Mouse (Mus musculus) MEL (cell line): ENCODE results near the gene Dclk1. TPM values are rescaled to one million over a fixed set of nuclear protein-coding genes. Genes with fewer than 3 reads are reported as not detected.

Source experiments
- DNase-seq: peaks from one replicate; pipeline ENCODE4 v3.0.0; 2011; ENCODE audit warnings: low read depth, low spot score
- H3K27ac ChIP-seq: 2 replicates; pipeline ENCODE4 v1.5.1; 2012; ENCODE audit warnings: low read depth, mild to moderate bottlenecking, control low read depth, low read length, moderate library complexity; ENCODE audit not compliant: control insufficient read depth
- H3K27me3 ChIP-seq, 2 experiments: fragments of 150-350 bp in 1 of 2; sonication (generic) in 1 of 2; 2 replicates each; pipeline ENCODE4 v1.6.1; 2012; ENCODE audit warnings: low read length in 2 of 2, mild to moderate bottlenecking in 2 of 2, improper control_type of control experiment in 1 of 2, moderate library complexity in 1 of 2; ENCODE audit not compliant: insufficient read depth in 2 of 2, control insufficient read depth in 1 of 2
- H3K36me3 ChIP-seq, 2 experiments: 2 replicates each; pipeline ENCODE4 v1.6.1; 2012 to 2014; ENCODE audit warnings: low read length in 2 of 2, improper control_type of control experiment in 1 of 2, inconsistent platforms in 1 of 2, mild to moderate bottlenecking in 1 of 2; ENCODE audit not compliant: insufficient read depth in 2 of 2, control insufficient read depth in 1 of 2
- H3K4me1 ChIP-seq, 2 experiments: fragments of 150-350 bp in 1 of 2; sonication (generic) in 1 of 2; 2 replicates each; pipeline ENCODE4 v1.6.1; 2012; ENCODE audit warnings: low read length in 2 of 2, improper control_type of control experiment in 1 of 2, mild to moderate bottlenecking in 1 of 2; ENCODE audit not compliant: insufficient read depth in 2 of 2, control insufficient read depth in 1 of 2
- H3K4me3 ChIP-seq, 2 experiments: fragments of 150-350 bp in 1 of 2; sonication (generic) in 1 of 2; 2 replicates each; pipeline ENCODE4 v1.5.1; 2012; ENCODE audit warnings: low read depth in 2 of 2, low read length in 2 of 2, mild to moderate bottlenecking in 2 of 2, moderate library complexity in 2 of 2, control low read depth in 1 of 2, improper control_type of control experiment in 1 of 2; ENCODE audit not compliant: control insufficient read depth in 1 of 2, insufficient read depth in 1 of 2
- H3K79me2 ChIP-seq: 2 replicates; pipeline ENCODE4 v1.6.1; 2012; ENCODE audit warnings: mild to moderate bottlenecking, low read length, moderate library complexity; ENCODE audit not compliant: control insufficient read depth, poor library complexity, insufficient read depth
- H3K9ac ChIP-seq: 2 replicates; pipeline ENCODE4 v1.6.1; 2012; ENCODE audit warnings: low read depth, mild to moderate bottlenecking, control low read depth, low read length, moderate library complexity; ENCODE audit not compliant: control insufficient read depth, poor library complexity, severe bottlenecking
- H3K9me3 ChIP-seq: fragments of 150-350 bp; sonication (generic); replicated peaks from 2 replicates; pipeline ENCODE4 v1.6.1; 2012; ENCODE audit warnings: mild to moderate bottlenecking, low read length, improper control_type of control experiment, moderate library complexity; ENCODE audit not compliant: insufficient read depth
- BHLHE40 ChIP-seq: IDR thresholded peaks from 2 replicates; pipeline ENCODE4 v1.6.1; 2012; ENCODE audit warnings: low read depth, mild to moderate bottlenecking, inconsistent platforms, low read length, improper control_type of control experiment, borderline replicate concordance
- CHD1 ChIP-seq: IDR thresholded peaks from 2 replicates; pipeline ENCODE4 v1.6.1; 2012; ENCODE audit warnings: low read depth, mild to moderate bottlenecking, inconsistent platforms, low read length, improper control_type of control experiment
- CHD2 ChIP-seq: IDR thresholded peaks from 2 replicates; pipeline ENCODE4 v1.6.1; 2011; ENCODE audit warnings: low read length, improper control_type of control experiment
- ELF1 ChIP-seq: IDR thresholded peaks from 2 replicates; pipeline ENCODE4 v1.6.1; 2014; ENCODE audit warnings: low read depth, mild to moderate bottlenecking, inconsistent platforms, low read length, improper control_type of control experiment, moderate library complexity
- EP300 ChIP-seq, 2 experiments: IDR thresholded peaks; 2 replicates each; pipeline ENCODE4 v1.6.1; 2011; ENCODE audit warnings: improper control_type of control experiment in 2 of 2, low read length in 2 of 2, low read depth in 1 of 2, mild to moderate bottlenecking in 1 of 2
- ETS1 ChIP-seq: IDR thresholded peaks from 2 replicates; pipeline ENCODE4 v1.6.1; 2012; ENCODE audit warnings: low read depth, mild to moderate bottlenecking, inconsistent platforms, low read length, improper control_type of control experiment, moderate library complexity
- MAFK ChIP-seq: IDR thresholded peaks from 2 replicates; pipeline ENCODE4 v1.6.1; 2011; ENCODE audit warnings: low read depth, mild to moderate bottlenecking, low read length, improper control_type of control experiment, borderline replicate concordance
- MAX ChIP-seq: IDR thresholded peaks from 2 replicates; pipeline ENCODE4 v1.6.1; 2011; ENCODE audit warnings: low read length, improper control_type of control experiment
- MAZ ChIP-seq: IDR thresholded peaks from 2 replicates; pipeline ENCODE4 v1.6.1; 2012; ENCODE audit warnings: low read depth, mild to moderate bottlenecking, inconsistent platforms, low read length, improper control_type of control experiment
- NRF1 ChIP-seq: IDR thresholded peaks from 2 replicates; pipeline ENCODE4 v1.6.1; 2014; ENCODE audit warnings: low read depth, mild to moderate bottlenecking, inconsistent platforms, low read length, improper control_type of control experiment, moderate library complexity; ENCODE audit not compliant: poor library complexity, insufficient read depth, severe bottlenecking
- POLR2AphosphoS2 ChIP-seq: IDR thresholded peaks from 2 replicates; pipeline ENCODE4 v1.6.1; 2011; ENCODE audit warnings: low read length, improper control_type of control experiment
- POLR2AphosphoS5 ChIP-seq: IDR thresholded peaks from 2 replicates; pipeline ENCODE4 v1.6.1; 2012; ENCODE audit warnings: low read depth, borderline replicate concordance, mild to moderate bottlenecking, inconsistent platforms, low read length, moderate library complexity, mixed read lengths
- RAD21 ChIP-seq: IDR thresholded peaks from 2 replicates; pipeline ENCODE4 v1.6.1; 2011; ENCODE audit warnings: mild to moderate bottlenecking, low read depth, low read length, improper control_type of control experiment
- RCOR1 ChIP-seq: IDR thresholded peaks from 2 replicates; pipeline ENCODE4 v1.6.1; 2012; ENCODE audit warnings: low read depth, mild to moderate bottlenecking, inconsistent platforms, low read length, improper control_type of control experiment
- SIN3A ChIP-seq: IDR thresholded peaks from 2 replicates; pipeline ENCODE4 v1.6.1; 2012; ENCODE audit warnings: low read length, improper control_type of control experiment, inconsistent platforms
- SMC3 ChIP-seq: IDR thresholded peaks from 2 replicates; pipeline ENCODE4 v1.6.1; 2011; ENCODE audit warnings: low read depth, low read length, improper control_type of control experiment
- TAL1 ChIP-seq: IDR thresholded peaks from 2 replicates; pipeline ENCODE4 v1.6.1; 2012; ENCODE audit warnings: mild to moderate bottlenecking, inconsistent platforms, low read length, moderate library complexity, mixed read lengths
- TCF12 ChIP-seq: IDR thresholded peaks from 2 replicates; pipeline ENCODE4 v1.6.1; 2014; ENCODE audit warnings: low read depth, mild to moderate bottlenecking, inconsistent platforms, low read length, improper control_type of control experiment, moderate library complexity
- UBTF ChIP-seq: IDR thresholded peaks from 2 replicates; pipeline ENCODE4 v1.6.1; 2012; ENCODE audit warnings: low read depth, mild to moderate bottlenecking, inconsistent platforms, low read length, improper control_type of control experiment, moderate library complexity, borderline replicate concordance; ENCODE audit not compliant: insufficient read depth
- ZC3H11A ChIP-seq: IDR thresholded peaks from 2 replicates; pipeline ENCODE4 v1.6.1; 2012; ENCODE audit warnings: low read depth, mild to moderate bottlenecking, inconsistent platforms, low read length, improper control_type of control experiment
- ZKSCAN1 ChIP-seq: IDR thresholded peaks from 2 replicates; pipeline ENCODE4 v1.6.1; 2012; ENCODE audit warnings: low read depth, mild to moderate bottlenecking, inconsistent platforms, low read length, improper control_type of control experiment, moderate library complexity
- polyA plus RNA-seq, 2 experiments: library from polyadenylated mRNA; stranded (reverse) in 1 of 2; unstranded in 1 of 2; fragments of >175 nt in 1 of 2; fragments of >200 nt in 1 of 2; gene quantifications; 2 replicates each; pipeline versions ENCODE4 v1.2.1 to v1.2.4; 2012; ENCODE audit warnings: low replicate concordance in 2 of 2, low read depth in 1 of 2; ENCODE audit not compliant: insufficient read length in 2 of 2, insufficient read depth in 1 of 2, missing spikeins in 1 of 2
- total RNA-seq: library from RNA; depleted of rRNA; stranded (reverse); fragments of 300-350 nt; gene quantifications from 2 replicates; pipeline ENCODE4 v1.2.3, GENCODE M21; 2012

The Dclk1 gene
- total and polyA plus RNA-seq, 3 experiments: not detected

- no peaks in the 10 kb centered on the region for H3K36me3 ChIP-seq
- no peak overlapping the region for H3K9ac ChIP-seq
- no peaks in the 10 kb centered on the region for H3K27me3 ChIP-seq
- H3K4me1 ChIP-seq: no peaks in the 10 kb centered on the region
- no peak overlapping the region for H3K27ac ChIP-seq
- H3K79me2 ChIP-seq: no peaks in the 10 kb centered on the region
- no peak for DNase-seq
- H3K9me3 ChIP-seq: no peaks in the 10 kb centered on the region
- H3K4me3 ChIP-seq: no peak overlapping the region
- no peak for TF ChIP-seq MAZ
- no peak for TF ChIP-seq POLR2AphosphoS5
- TF ChIP-seq TCF12: no peak
- no peak for TF ChIP-seq ZKSCAN1
- TF ChIP-seq BHLHE40: no peak
- TF ChIP-seq NRF1: no peak
- TF ChIP-seq MAFK: no peak
- no peak for TF ChIP-seq CHD2
- TF ChIP-seq ETS1: no peak
- no peak for TF ChIP-seq UBTF
- no peak for TF ChIP-seq POLR2AphosphoS2
- TF ChIP-seq SMC3: no peak
- no peak for TF ChIP-seq CHD1
- TF ChIP-seq ZC3H11A: no peak
- TF ChIP-seq ELF1: no peak
- TF ChIP-seq EP300 (IDR thresholded peaks at IDR 0.05; ENCODE audit: low read depth in 1 of 2, low read length in 2 of 2): no peak
- TF ChIP-seq MAX: no peak
- TF ChIP-seq SIN3A: no peak
- no peak for TF ChIP-seq RCOR1
- TF ChIP-seq RAD21: no peak
- TF ChIP-seq, all 39 proteins: peak for 0
These were observed 78.4 kb downstream of the Dclk1 start for GRCm38 (mm10) chr3:55320572-55320971.

DNA sequence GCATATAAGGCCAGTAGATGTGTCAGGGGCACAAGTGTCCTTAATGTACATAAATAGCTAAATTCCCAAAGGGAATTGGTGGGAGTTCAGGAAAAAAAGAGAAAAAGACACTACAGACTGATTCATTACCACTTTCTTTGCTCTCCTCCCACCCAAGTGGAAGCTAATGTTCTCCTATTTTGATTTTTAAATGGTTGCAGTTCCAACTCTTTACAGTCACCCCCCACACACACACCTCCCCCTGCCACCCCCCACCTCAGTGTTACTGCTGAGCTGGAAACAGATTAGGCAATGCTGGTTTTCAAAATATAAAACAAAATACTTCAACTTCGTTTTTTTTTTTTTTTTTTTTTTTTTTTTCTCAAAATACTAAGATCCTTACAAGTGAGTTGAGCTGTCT lies 81.9 kb downstream of the Dclk1 start:
- Histone ChIP-seq H3K4me1 (no peaks in the 10 kb centered on the region), H3K4me3 (no peak overlapping the region), H3K9me3 (no peaks in the 10 kb centered on the region), H3K79me2 (no peaks in the 10 kb centered on the region), H3K27ac (no peak overlapping the region), H3K9ac (no peak overlapping the region), H3K36me3 (no peaks in the 10 kb centered on the region), H3K27me3 (no peaks in the 10 kb centered on the region)
- DNase-seq: no peak
- TF ChIP-seq TAL1 (no peak), RCOR1 (no peak), BHLHE40 (no peak), UBTF (no peak), NRF1 (no peak), ETS1 (no peak)
